Mouse (Mus musculus) megakaryocyte-erythroid progenitor cell, adult 5-6 weeks (primary cell): ENCODE measurements around the gene Isoc2a. TPM values are rescaled to one million over a fixed set of nuclear protein-coding genes. Genes with fewer than 3 reads are reported as not detected.

Experiments used
- ATAC-seq: replicated peaks from 2 replicates; pipeline ENCODE4 v1.8.0; 2016; ENCODE audit warnings: mild to moderate bottlenecking, inconsistent platforms; ENCODE audit not compliant: severe bottlenecking, poor library complexity, low FRiP score, low TSS enrichment
- total RNA-seq, 2 experiments: library from RNA; stranded (forward) in 1 of 2; stranded (reverse) in 1 of 2; fragments of 200-1000, 215-1000 nt in 1 of 2; fragments of >200 nt in 1 of 2; fragmentation: Nextera tagmentation in 1 of 2; gene quantifications; 2 replicates each; pipeline ENCODE4 v1.2.3; 2014 to 2017

Gene Isoc2a
- total RNA-seq, 2 experiments from 2014 or later = 7.9 to 13.2 TPM

DNA sequence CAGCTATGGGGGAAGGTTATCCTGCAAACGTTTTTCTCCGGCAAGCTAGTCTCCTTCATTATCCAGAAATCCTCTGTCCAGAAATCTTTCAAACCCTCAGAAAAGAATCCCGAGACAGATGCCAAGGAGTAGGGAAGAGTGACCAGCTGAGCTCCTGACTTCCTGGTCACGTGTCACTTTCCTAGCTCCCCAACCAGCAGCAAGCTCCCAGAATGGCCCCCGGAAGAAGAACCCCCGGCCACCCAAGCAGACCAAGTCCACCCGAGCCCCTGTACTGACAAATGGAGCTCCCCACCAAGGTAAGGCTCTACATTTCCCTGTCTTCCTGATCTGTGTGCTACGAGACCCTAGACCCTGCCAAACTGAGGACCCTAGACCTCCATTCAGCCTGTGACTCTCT is 50.8 kb downstream of the Isoc2a start:
- no peak for ATAC-seq

DNA sequence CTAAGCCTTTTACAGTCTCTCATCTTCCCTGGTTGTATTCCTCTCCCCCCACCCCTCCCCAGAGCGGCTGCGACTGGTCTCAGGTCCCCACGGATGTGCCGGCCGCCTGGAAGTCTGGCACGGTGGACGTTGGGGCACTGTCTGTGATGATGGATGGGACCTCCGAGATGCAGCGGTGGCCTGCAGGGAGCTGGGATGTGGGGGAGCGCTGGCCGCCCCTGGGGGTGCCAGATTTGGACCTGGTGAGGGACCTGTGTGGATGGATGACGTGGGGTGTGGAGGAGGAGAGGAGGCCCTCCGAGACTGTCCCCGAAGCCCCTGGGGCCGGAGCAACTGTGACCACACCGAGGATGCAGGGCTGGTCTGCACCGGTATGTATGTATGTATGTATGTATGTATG is 51.4 kb downstream of the Isoc2a start:
- no peak for ATAC-seq

DNA sequence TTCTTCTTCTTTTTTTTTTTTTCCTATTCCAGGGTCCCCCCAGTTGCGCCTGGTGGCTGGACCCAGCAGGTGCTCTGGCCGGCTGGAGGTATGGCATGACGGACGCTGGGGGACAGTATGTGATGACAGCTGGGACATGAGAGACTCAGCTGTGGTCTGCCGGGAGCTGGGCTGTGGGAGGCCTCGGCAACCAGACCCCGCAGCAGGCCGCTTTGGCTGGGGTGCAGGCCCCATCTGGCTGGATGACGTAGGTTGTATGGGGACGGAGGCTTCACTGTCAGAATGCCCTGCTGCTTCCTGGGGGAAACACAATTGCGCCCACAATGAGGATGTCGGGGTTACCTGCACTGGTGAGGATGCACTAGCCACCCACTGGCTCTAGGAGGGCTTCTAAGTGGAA is 56.1 kb downstream of the Isoc2a start:
- no peak for ATAC-seq

DNA sequence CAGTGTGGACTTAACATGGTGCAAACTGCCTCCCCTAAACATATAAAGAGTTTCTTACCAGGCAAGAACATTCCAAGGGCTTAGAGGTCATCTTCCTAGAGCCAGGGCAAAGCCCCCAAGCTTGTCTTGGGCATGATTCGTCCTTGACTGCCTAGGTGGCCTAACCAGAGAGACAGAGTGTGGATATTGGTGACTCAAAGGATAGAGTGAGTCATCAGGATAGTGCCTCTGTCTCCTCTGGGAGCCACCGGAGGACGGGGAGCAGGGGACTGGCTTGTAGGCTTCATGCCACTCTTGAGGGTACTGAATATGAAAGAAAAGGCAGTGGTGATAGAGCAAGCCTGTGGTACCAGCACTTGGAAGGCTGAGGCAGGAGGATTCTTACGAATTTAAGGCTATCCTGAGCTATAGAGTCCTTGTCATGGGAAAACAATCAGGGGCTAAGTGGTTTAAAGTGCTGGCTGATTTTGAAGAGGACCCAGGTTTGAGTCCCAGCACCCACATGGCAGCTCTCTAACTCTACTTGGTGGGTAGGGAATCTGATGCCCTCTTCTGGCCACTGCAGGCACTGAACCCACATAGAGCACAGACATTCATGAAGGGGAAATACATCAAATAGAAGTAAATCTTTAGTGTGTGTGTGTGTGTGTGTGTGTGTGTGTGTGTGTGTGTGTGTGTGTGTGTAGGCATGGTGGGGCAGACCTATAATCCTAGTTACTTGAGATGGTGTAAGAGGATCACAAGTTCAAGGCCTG is 57.4 kb downstream of the Isoc2a start:
- no peak for ATAC-seq

- no peak for ATAC-seq
Measured at GRCm38 (mm10) chr7:4936832-4937231, 59.9 kb downstream of the Isoc2a start.

DNA sequence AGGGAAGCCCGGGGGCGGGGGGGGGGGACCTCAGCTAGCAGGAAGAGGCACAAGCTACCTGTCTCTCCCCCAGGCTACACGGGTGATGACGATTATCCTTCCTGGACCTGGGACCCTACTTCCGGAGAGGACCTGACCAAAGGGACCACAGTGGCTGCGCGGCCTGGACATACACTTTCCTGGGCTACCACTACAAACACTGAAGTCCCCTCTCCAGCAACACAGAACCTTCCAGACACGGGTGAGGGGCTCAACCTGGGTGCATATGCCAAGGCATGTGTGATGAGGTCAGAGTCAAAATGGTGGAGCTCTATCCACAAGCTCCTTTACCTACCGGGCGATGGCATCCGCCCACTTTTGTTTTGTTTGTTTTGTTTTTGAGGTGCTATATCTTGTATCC is 60.4 kb downstream of the Isoc2a start:
- no peak for ATAC-seq

- ATAC-seq = peak; percentile 66
Measured at GRCm38 (mm10) chr7:4938456-4938855, 61.5 kb downstream of the Isoc2a start.

DNA sequence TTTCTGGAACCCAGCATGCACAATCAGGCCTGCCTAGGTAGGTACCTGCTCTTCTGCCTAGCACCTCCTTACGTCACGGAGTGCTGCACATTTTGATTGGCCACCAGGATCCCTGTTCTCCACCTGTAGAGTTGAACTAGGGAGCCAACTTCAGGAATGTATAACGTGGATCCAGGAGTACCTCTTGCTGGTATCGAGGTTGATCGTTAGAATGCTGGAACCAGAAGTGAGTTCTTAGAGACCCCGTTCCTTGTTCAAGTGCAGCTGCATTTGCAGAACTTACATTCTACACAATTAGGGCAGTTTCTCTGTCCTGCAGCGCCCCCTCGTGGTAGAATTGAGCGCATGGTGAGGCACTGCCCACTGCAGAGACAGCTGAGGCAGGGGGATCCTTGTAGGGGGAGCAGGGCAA is 63.1 kb downstream of the Isoc2a start:
- peak; percentile 44; the same call in 1 of the 2 replicates for ATAC-seq

- no peak for ATAC-seq
Measured at GRCm38 (mm10) chr7:4942673-4943072, 65.7 kb downstream of the Isoc2a start.

DNA sequence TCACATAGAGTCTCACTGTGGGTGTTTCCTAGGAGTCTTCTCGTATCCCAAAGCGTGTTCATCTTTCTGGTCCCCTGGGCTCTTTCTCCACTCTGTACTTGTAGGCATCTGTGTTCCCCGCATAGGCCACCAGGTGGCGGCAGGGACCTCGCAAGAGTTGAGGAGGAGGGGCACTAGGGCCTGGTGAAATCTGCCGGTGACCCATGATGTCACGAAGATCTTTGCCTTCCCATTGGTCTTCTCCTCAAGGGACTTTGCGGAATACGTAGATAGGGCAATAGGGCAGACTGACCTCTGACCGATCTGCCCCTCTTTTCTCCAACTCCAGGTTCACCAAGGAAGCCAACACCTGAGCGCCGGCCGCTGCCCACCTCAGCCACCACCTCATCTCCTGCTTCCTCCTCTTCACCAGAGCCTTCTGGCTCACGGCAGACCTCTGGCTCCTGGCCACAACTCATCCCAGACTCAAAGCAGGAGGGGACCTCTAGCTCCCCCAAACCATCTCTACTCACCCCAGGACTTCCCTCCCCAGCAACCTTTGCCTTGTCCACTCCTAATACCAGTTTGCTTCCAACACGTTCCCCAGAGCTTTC is 66.4 kb downstream of the Isoc2a start:
- peak; percentile 91 for ATAC-seq

Other genes with a start within 250 kb of the Isoc2a start
Only the 30 nearest of the 34 such genes appear.
- gene Hspbp1, start 192.1 kb upstream of the Isoc2a start, total RNA-seq (2014; fragmentation: Nextera tagmentation) = 69.0 and 77.0 TPM in 2 replicates
- 44.9 and 47.4 TPM in 2 replicates for gene Hspbp1, start 192.1 kb upstream of the Isoc2a start, total RNA-seq (2017)
- not detected in 2 replicates for gene Brsk1, start 186.5 kb upstream of the Isoc2a start, total RNA-seq (2014; fragmentation: Nextera tagmentation)
- not detected in 2 replicates for gene Brsk1, start 186.5 kb upstream of the Isoc2a start, total RNA-seq (2017)
- gene Tmem150b, start 151.9 kb upstream of the Isoc2a start, total RNA-seq (2014; fragmentation: Nextera tagmentation) = not detected in 2 replicates
- 0.33 and 1.1 TPM in 2 replicates for gene Tmem150b, start 151.9 kb upstream of the Isoc2a start, total RNA-seq (2017)
- 75.8 and 96.3 TPM in 2 replicates for gene Kmt5c, start 137.0 kb upstream of the Isoc2a start, total RNA-seq (2014; fragmentation: Nextera tagmentation)
- gene Kmt5c, start 137.0 kb upstream of the Isoc2a start, total RNA-seq (2017) = 25.6 and 52.4 TPM in 2 replicates
- gene Cox6b2, start 124.1 kb upstream of the Isoc2a start, total RNA-seq (2014; fragmentation: Nextera tagmentation) = 279 and 377 TPM in 2 replicates
- gene Cox6b2, start 124.1 kb upstream of the Isoc2a start, total RNA-seq (2017) = 151 and 283 TPM in 2 replicates
- gene Fam71e2, start 105.9 kb upstream of the Isoc2a start, total RNA-seq (2014; fragmentation: Nextera tagmentation) = not detected in 2 replicates
- not detected in 2 replicates for gene Fam71e2, start 105.9 kb upstream of the Isoc2a start, total RNA-seq (2017)
- not detected in 2 replicates for gene Il11, start 94.3 kb upstream of the Isoc2a start, total RNA-seq (2014; fragmentation: Nextera tagmentation)
- gene Il11, start 94.3 kb upstream of the Isoc2a start, total RNA-seq (2017) = 0.15 TPM in 1 of 2 replicates, not detected in the other
- gene Tmem190, start 94.2 kb upstream of the Isoc2a start, total RNA-seq (2014; fragmentation: Nextera tagmentation) = not detected in 2 replicates
- gene Tmem190, start 94.2 kb upstream of the Isoc2a start, total RNA-seq (2017) = not detected in 2 replicates
- gene Tmem238, start 87.5 kb upstream of the Isoc2a start, total RNA-seq (2014; fragmentation: Nextera tagmentation) = 15.1 and 17.8 TPM in 2 replicates
- gene Tmem238, start 87.5 kb upstream of the Isoc2a start, total RNA-seq (2017) = 21.3 and 26.1 TPM in 2 replicates
- gene Rpl28, start 84.3 kb upstream of the Isoc2a start, total RNA-seq (2014; fragmentation: Nextera tagmentation) = 3,204 and 3,219 TPM in 2 replicates
- 676 and 1,069 TPM in 2 replicates for gene Rpl28, start 84.3 kb upstream of the Isoc2a start, total RNA-seq (2017)
- gene Ube2s, start 64.6 kb upstream of the Isoc2a start, total RNA-seq (2014; fragmentation: Nextera tagmentation) = 291 and 381 TPM in 2 replicates
- gene Ube2s, start 64.6 kb upstream of the Isoc2a start, total RNA-seq (2017) = 146 and 204 TPM in 2 replicates
- gene Shisa7, start 32.5 kb upstream of the Isoc2a start, total RNA-seq (2014; fragmentation: Nextera tagmentation) = 0.31 TPM in 1 of 2 replicates, not detected in the other
- not detected in 2 replicates for gene Shisa7, start 32.5 kb upstream of the Isoc2a start, total RNA-seq (2017)
- 1.8 and 12.5 TPM in 2 replicates for gene Isoc2b, start 6.9 kb upstream of the Isoc2a start, total RNA-seq (2014; fragmentation: Nextera tagmentation)
- 13.3 and 86.2 TPM in 2 replicates for gene Isoc2b, start 6.9 kb upstream of the Isoc2a start, total RNA-seq (2017)
- gene Gm36210, start 29.4 kb downstream of the Isoc2a start, total RNA-seq (2014; fragmentation: Nextera tagmentation) = not detected in 2 replicates
- gene Gm36210, start 29.4 kb downstream of the Isoc2a start, total RNA-seq (2017) = not detected in 2 replicates
- gene Zfp628, start 38.1 kb downstream of the Isoc2a start, total RNA-seq (2014; fragmentation: Nextera tagmentation) = 8.2 and 11.6 TPM in 2 replicates
- 1.1 and 1.2 TPM in 2 replicates for gene Zfp628, start 38.1 kb downstream of the Isoc2a start, total RNA-seq (2017)
- 6.6 TPM in 1 of 2 replicates, not detected in the other for gene Nat14, start 44.9 kb downstream of the Isoc2a start, total RNA-seq (2014; fragmentation: Nextera tagmentation)
- gene Nat14, start 44.9 kb downstream of the Isoc2a start, total RNA-seq (2017) = 0.23 and 1.9 TPM in 2 replicates
- gene Ssc5d, start 48.6 kb downstream of the Isoc2a start, total RNA-seq (2014; fragmentation: Nextera tagmentation) = not detected in 2 replicates
- not detected in 2 replicates for gene Ssc5d, start 48.6 kb downstream of the Isoc2a start, total RNA-seq (2017)
- 0.69 TPM in 1 of 2 replicates, not detected in the other for gene Sbk2, start 87.3 kb downstream of the Isoc2a start, total RNA-seq (2014; fragmentation: Nextera tagmentation)
- gene Sbk2, start 87.3 kb downstream of the Isoc2a start, total RNA-seq (2017) = not detected in 2 replicates
- not detected in 2 replicates for gene Sbk3, start 94.0 kb downstream of the Isoc2a start, total RNA-seq (2014; fragmentation: Nextera tagmentation)
- gene Sbk3, start 94.0 kb downstream of the Isoc2a start, total RNA-seq (2017) = not detected in 2 replicates
- 12.0 and 32.5 TPM in 2 replicates for gene Zfp579, start 119.0 kb downstream of the Isoc2a start, total RNA-seq (2014; fragmentation: Nextera tagmentation)
- 0.76 and 2.2 TPM in 2 replicates for gene Zfp579, start 119.0 kb downstream of the Isoc2a start, total RNA-seq (2017)
- gene Zfp524, start 137.3 kb downstream of the Isoc2a start, total RNA-seq (2014; fragmentation: Nextera tagmentation) = 16.6 and 19.9 TPM in 2 replicates
- 3.0 and 9.3 TPM in 2 replicates for gene Zfp524, start 137.3 kb downstream of the Isoc2a start, total RNA-seq (2017)
- 34.8 and 35.7 TPM in 2 replicates for gene Fiz1, start 137.5 kb downstream of the Isoc2a start, total RNA-seq (2014; fragmentation: Nextera tagmentation)
- 19.8 and 32.7 TPM in 2 replicates for gene Fiz1, start 137.5 kb downstream of the Isoc2a start, total RNA-seq (2017)
- 2.6 TPM in 1 of 2 replicates, not detected in the other for gene Gm44973, start 138.3 kb downstream of the Isoc2a start, total RNA-seq (2014; fragmentation: Nextera tagmentation)
- gene Gm44973, start 138.3 kb downstream of the Isoc2a start, total RNA-seq (2017) = not detected in 2 replicates
- gene Zfp865, start 143.2 kb downstream of the Isoc2a start, total RNA-seq (2014; fragmentation: Nextera tagmentation) = 22.7 and 24.4 TPM in 2 replicates
- gene Zfp865, start 143.2 kb downstream of the Isoc2a start, total RNA-seq (2017) = 7.8 and 9.8 TPM in 2 replicates
- gene Ccdc106, start 143.4 kb downstream of the Isoc2a start, total RNA-seq (2014; fragmentation: Nextera tagmentation) = not detected in 2 replicates
- gene Ccdc106, start 143.4 kb downstream of the Isoc2a start, total RNA-seq (2017) = 0.42 and 0.56 TPM in 2 replicates
- 1.3 and 2.0 TPM in 2 replicates for gene 4632433K11Rik, start 157.0 kb downstream of the Isoc2a start, total RNA-seq (2014; fragmentation: Nextera tagmentation)
- 0.23 TPM in 1 of 2 replicates, not detected in the other for gene 4632433K11Rik, start 157.0 kb downstream of the Isoc2a start, total RNA-seq (2017)
- 1.0 and 1.9 TPM in 2 replicates for gene Zfp784, start 161.3 kb downstream of the Isoc2a start, total RNA-seq (2014; fragmentation: Nextera tagmentation)
- gene Zfp784, start 161.3 kb downstream of the Isoc2a start, total RNA-seq (2017) = 0.09 and 2.9 TPM in 2 replicates
- 1.3 and 2.1 TPM in 2 replicates for gene Zfp580, start 174.4 kb downstream of the Isoc2a start, total RNA-seq (2014; fragmentation: Nextera tagmentation)
- gene Zfp580, start 174.4 kb downstream of the Isoc2a start, total RNA-seq (2017) = not detected in 2 replicates
- 259 and 276 TPM in 2 replicates for gene U2af2, start 185.0 kb downstream of the Isoc2a start, total RNA-seq (2014; fragmentation: Nextera tagmentation)
- 284 and 302 TPM in 2 replicates for gene U2af2, start 185.0 kb downstream of the Isoc2a start, total RNA-seq (2017)
- 134 and 193 TPM in 2 replicates for gene Epn1, start 203.1 kb downstream of the Isoc2a start, total RNA-seq (2014; fragmentation: Nextera tagmentation)
- 51.1 and 62.6 TPM in 2 replicates for gene Epn1, start 203.1 kb downstream of the Isoc2a start, total RNA-seq (2017)